9 mouse cellular contexts compared by ENCODE assay signal in genomic region chr13:73748663-73749440, GRCm38 (mm10). TPM values are rescaled to one million over a fixed set of nuclear protein-coding genes. Genes with fewer than 3 reads are reported as not detected.
DNase-seq lines count a peak whose midpoint lies in the region; ATAC-seq and TF ChIP-seq lines count a peak whose summit lies in the region.
"Had no signal": no experiment of that assay in that cellular context is flagged by ENCODE, and none has a peak within 500 bp of the region (broad histone marks: within the 10 kb centered on the region; RNA-seq: fewer than 3 reads in every experiment).

No protein-coding gene starts in this region.

- H3K9ac ChIP-seq in MEL (ENCODE audit: control insufficient read depth, low read depth, low read length, poor library complexity, severe bottlenecking): no peak overlapping the region
- no peak overlapping the region for H3K9ac ChIP-seq in intestine, postnatal 0 days (ENCODE audit: low read depth, low read length)

- no peaks in the 10 kb centered on the region for H3K36me3 ChIP-seq in MEL (ENCODE audit: control insufficient read depth in 1 of 2, insufficient read depth in 2 of 2, low read length in 2 of 2)
- H3K36me3 ChIP-seq in intestine, postnatal 0 days (ENCODE audit: control insufficient read depth, insufficient read depth): no peaks in the 10 kb centered on the region

- no peak for TF ChIP-seq POLR2A in MEL (IDR thresholded peaks at IDR 0.05; ENCODE audit: control insufficient read depth in 1 of 2, insufficient read depth in 1 of 2, low read depth in 1 of 2, low read length in 2 of 2, poor library complexity in 1 of 2)

- H3K4me2 ChIP-seq in intestine, postnatal 0 days (replicated peaks; ENCODE audit: low read depth): no peak overlapping the region

- DNase-seq in layer of hippocampus, adult 2 months (ENCODE audit: low spot score in 2 of 2): no peak
- no peak for DNase-seq in layer of hippocampus, postnatal 10 days (ENCODE audit: low spot score in 2 of 2)
- no peak for DNase-seq in MEL (ENCODE audit: low read depth, low spot score)
- no peak for DNase-seq in adrenal gland, postnatal 36 days
- no peak for DNase-seq in layer of hippocampus, postnatal 36 days
- DNase-seq in urinary bladder, postnatal 10 days (ENCODE audit: low spot score): no peak

- no peaks in the 10 kb centered on the region for H3K9me3 ChIP-seq in MEL (replicated peaks; ENCODE audit: insufficient read depth, low read length)
- no peaks in the 10 kb centered on the region for H3K9me3 ChIP-seq in intestine, postnatal 0 days (ENCODE audit: control insufficient read depth)

- H3K79me2 ChIP-seq in MEL (ENCODE audit: control insufficient read depth, insufficient read depth, low read length, poor library complexity): no peaks in the 10 kb centered on the region

- H3K4me3 ChIP-seq in layer of hippocampus, adult 2 months: no peak overlapping the region
- H3K4me3 ChIP-seq in MEL (ENCODE audit: control insufficient read depth in 1 of 2, insufficient read depth in 1 of 2, low read depth in 2 of 2, low read length in 2 of 2): no peak overlapping the region
- H3K4me3 ChIP-seq in intestine, postnatal 0 days (ENCODE audit: low read depth, low read length): no peak overlapping the region

- no peak; the same call in 1 of the 2 replicates for TF ChIP-seq RAD21 in MEL (IDR thresholded peaks at IDR 0.05; ENCODE audit: low read depth, low read length)

- TF ChIP-seq CTCF in layer of hippocampus, adult 2 months (conservative IDR thresholded peaks at IDR 0.05): peak; percentile 38
- TF ChIP-seq CTCF in MEL (IDR thresholded peaks at IDR 0.05 in 2 of 3, conservative IDR thresholded peaks at IDR 0.05 in 1 of 3; ENCODE audit: control insufficient read depth in 1 of 3, insufficient read depth in 1 of 3, low read depth in 2 of 3, low read length in 3 of 3, poor library complexity in 1 of 3, severe bottlenecking in 1 of 3): peak in 2 of 3 experiments; percentile 23 to 27; a peak in 3 of 6 replicates
- TF ChIP-seq CTCF in intestine, postnatal 0 days (IDR thresholded peaks at IDR 0.05; ENCODE audit: low read depth): peak; percentile 86

- peak; percentile 46; the same call in 1 of the 2 replicates for ATAC-seq in intestine, postnatal 0 days
- ATAC-seq in neutrophil, adult 5-6 weeks (ENCODE audit: extremely low read depth, insufficient number of reproducible peaks, low FRiP score, poor library complexity, severe bottlenecking): peak; percentile 42

- TF ChIP-seq EP300 in MEL (IDR thresholded peaks at IDR 0.05; ENCODE audit: low read depth in 1 of 2, low read length in 2 of 2): no peak

- 47% methylated on average over 15 of the region's 15 CpGs for WGBS in intestine, postnatal 0 days

- H3K27ac ChIP-seq in layer of hippocampus, adult 2 months: no peak overlapping the region
- H3K27ac ChIP-seq in MEL (ENCODE audit: control insufficient read depth, low read depth, low read length): no peak overlapping the region
- no peak overlapping the region for H3K27ac ChIP-seq in intestine, postnatal 0 days (ENCODE audit: low read depth, low read length)

- no peaks in the 10 kb centered on the region for H3K4me1 ChIP-seq in MEL (ENCODE audit: control insufficient read depth in 1 of 2, insufficient read depth in 2 of 2, low read length in 2 of 2)
- 0 out of 2 replicates have a peak, but pooled peaks cover 2% of the 10 kb centered on the region for H3K4me1 ChIP-seq in intestine, postnatal 0 days (replicated peaks; ENCODE audit: control insufficient read depth, insufficient read depth, low read length)

- H3K27me3 ChIP-seq in MEL (ENCODE audit: control insufficient read depth in 1 of 2, insufficient read depth in 2 of 2, low read length in 2 of 2): peaks cover 0 to 19% of the 10 kb centered on the region in 2 experiments
- H3K27me3 ChIP-seq in intestine, postnatal 0 days (replicated peaks; ENCODE audit: control insufficient read depth, insufficient read depth, low read length): no peaks in the 10 kb centered on the region

TF ChIP-seq in MEL, 35 proteins besides CTCF, POLR2A, EP300 and RAD21:
- TF ChIP-seq SMC3 (IDR thresholded peaks at IDR 0.05; ENCODE audit: low read depth, low read length) (peak; percentile 31), ZMIZ1 (IDR thresholded peaks at IDR 0.05; ENCODE audit: low read depth, low read length) (no peak)

RNA-seq across cellular contexts. Expression of gene Slc12a7, which starts 16.0 kb away (rescaled TPM):
- 1 to 10 TPM; 7.0 to 8.7 TPM for total RNA-seq in layer of hippocampus, adult 2 months (2021)
- 10 to 100 TPM in 1 of 2 experiments, 1 to 10 TPM in 1; 9.0 to 10.4 TPM for total RNA-seq in layer of hippocampus, postnatal 10 days (2021)
- 3.1 and 3.5 TPM in 2 replicates for total RNA-seq in MEL (2012; rRNA removed)
- polyA plus RNA-seq in MEL (2012; ENCODE audit: insufficient read depth in 1 of 2, insufficient read length in 2 of 2, low read depth in 1 of 2, low replicate concordance in 2 of 2, missing spikeins in 1 of 2): 1 to 10 TPM in 1 of 2 experiments, not detected in 1; 6.9 TPM
- polyA plus RNA-seq in intestine, postnatal 0 days (2015; fragmentation: Nextera tagmentation; extraction: Ambion mirVana): 12.9 and 13.4 TPM in 2 replicates
- 29.8 and 46.2 TPM in 2 replicates for total RNA-seq in neutrophil, adult 5-6 weeks (2017)
- total RNA-seq in adrenal gland, postnatal 36 days (2021): 10 to 100 TPM; 35.8 to 36.6 TPM
- total RNA-seq in layer of hippocampus, postnatal 36 days (2021): 1 to 10 TPM; 4.4 to 5.3 TPM

RNA-seq across cellular contexts. Expression of gene Slc6a19, which starts 44.2 kb away (rescaled TPM):
- total RNA-seq in layer of hippocampus, adult 2 months (2021): not detected
- under 1 TPM; 0.14 to 0.16 TPM for total RNA-seq in layer of hippocampus, postnatal 10 days (2021)
- total RNA-seq in MEL (2012; rRNA removed): not detected in 2 replicates
- not detected for polyA plus RNA-seq in MEL (2012; ENCODE audit: insufficient read depth in 1 of 2, insufficient read length in 2 of 2, low read depth in 1 of 2, low replicate concordance in 2 of 2, missing spikeins in 1 of 2)
- polyA plus RNA-seq in intestine, postnatal 0 days (2015; fragmentation: Nextera tagmentation; extraction: Ambion mirVana): 110 and 119 TPM in 2 replicates
- total RNA-seq in neutrophil, adult 5-6 weeks (2017): 3.1 and 3.3 TPM in 2 replicates
- under 1 TPM; 0.20 to 0.26 TPM for total RNA-seq in adrenal gland, postnatal 36 days (2021)
- not detected for total RNA-seq in layer of hippocampus, postnatal 36 days (2021)
- total RNA-seq: left cerebral cortex, postnatal 10 days had no signal

Comparison
In these comparisons a context has a peak if more than half of its experiments do, and no peak if none do; other contexts are left out.
1. CTCF ChIP-seq: peak in every context shown above with its lines; median percentile 86 in intestine, postnatal 0 days; 38 in layer of hippocampus, adult 2 months; 25 in MEL.